Mouse (Mus musculus) cerebral cortex, adult 2 months (tissue): Measurements from ENCODE around the gene Ablim1.

ENCODE experiments used
- WGBS: fragments of 180-500 bp; shearing (Covaris S2); methylation state at CpG from one replicate; pipeline ENCODE4 v1.1.7; 2018; 5-methylcytosine and 5-hydroxymethylcytosine counted together

The Ablim1 gene

DNA sequence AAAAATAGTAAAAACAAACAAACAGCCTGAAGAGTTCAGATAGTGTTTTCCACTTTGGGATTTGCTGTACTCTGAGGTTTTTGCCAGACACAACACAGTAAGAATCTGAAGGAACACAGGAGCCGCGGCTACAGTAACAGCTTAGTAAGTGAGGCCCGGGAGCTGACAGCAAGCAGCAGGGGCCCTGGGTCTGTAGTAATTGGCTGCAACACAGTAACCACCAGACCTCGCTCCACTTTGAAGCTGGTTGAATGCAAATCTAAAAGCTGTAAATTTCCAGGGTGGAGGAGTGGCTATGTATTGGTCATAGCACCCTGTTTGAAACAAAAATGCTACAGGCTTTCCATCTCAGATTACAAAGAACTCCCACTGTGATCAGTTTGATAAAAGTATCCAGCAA lies 252.0 kb downstream of the Ablim1 start:
- WGBS, result 41% methylated on average over 4 of the region's 4 CpGs

DNA sequence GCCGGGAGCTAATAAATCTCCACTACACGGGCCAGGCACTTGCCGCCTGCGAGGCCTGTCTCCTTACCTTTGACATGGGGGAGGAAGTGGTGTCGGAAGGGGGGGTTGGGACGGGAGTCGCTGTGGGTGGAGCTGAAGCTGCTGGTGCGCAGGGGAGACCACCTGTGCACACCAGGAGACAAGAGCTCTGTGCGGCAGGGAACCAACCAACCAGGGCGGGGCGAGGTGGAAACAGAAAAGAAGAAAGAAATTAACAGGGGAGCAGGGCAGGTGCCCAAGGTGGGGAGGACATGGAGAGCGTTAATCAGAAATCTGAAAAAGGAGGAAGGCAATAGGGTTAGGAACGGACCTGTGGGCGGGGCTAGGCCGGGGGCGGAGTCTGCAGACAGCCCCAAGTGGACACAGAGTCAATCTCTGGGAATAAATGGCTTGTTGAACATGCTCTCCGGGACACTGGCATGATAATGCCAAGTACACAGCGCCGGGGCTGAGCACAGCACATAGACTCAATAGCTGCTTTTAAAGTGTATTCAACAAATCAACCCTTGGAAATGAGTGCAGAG lies 255.6 kb downstream of the Ablim1 start:
- 67% methylated on average over 19 of the region's 19 CpGs for WGBS

DNA sequence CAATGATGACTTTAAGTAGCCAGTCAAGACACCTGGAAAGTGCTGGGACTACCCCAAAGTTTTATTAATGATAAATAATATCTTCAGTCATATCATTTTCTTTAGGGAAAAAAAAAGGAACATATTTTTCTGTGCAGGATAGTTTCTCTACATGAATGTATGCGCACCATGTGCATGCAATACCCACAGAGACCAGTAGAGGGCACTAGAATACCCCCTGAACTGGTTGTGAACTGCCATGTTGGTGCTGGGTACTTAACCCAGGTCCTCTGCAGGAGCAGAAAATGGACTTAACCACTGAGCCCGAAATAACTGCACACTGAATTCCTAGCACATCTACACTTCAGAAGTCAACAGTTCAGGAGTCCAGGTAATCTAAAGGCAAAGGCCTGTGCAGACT lies 257.2 kb downstream of the Ablim1 start:
- WGBS, result 98% methylated on average over 2 of the region's 2 CpGs

DNA sequence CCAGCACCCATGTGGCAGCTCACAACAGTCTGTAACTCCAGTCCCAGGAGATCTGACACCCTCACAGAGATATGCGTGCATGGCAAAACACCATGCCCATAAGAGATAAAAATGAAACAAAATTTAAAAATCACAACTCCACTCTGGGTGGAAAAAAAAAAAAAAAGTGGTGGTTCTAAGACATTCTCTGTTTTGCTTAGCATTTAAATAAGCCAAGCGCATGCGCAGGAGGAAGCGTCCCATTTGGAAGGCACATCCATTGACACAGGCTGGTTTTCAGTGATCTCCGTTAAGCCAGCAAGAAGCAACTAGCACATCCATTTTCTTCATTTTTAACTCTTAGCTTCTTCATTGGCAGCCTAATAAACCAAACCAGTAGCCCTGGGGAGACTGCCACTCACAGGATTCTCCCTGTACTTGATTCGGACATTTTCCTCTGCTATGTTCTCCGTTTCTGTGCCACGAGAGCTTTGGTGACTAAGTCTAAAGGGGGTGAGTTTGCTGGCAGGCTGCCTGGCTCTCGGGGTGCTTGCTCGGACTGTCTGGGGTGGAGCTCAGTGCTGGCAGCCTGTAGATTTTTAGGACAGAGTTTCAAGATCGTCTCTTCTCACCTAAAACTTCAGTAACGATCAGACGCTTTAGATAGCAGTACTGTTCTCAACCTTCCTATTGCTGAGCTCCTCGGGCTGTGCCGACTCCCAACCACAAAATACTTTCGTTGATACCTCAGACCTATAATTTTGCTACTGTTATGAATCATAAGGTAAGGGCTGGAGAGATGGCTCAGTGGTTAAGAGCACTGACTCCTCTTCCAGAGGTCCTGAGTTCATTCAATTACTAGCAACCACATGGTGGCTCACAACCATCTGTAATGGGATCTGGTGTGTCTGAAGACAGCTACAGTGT lies 259.3 kb downstream of the Ablim1 start:
- 46% methylated on average over 16 of the region's 16 CpGs for WGBS

DNA sequence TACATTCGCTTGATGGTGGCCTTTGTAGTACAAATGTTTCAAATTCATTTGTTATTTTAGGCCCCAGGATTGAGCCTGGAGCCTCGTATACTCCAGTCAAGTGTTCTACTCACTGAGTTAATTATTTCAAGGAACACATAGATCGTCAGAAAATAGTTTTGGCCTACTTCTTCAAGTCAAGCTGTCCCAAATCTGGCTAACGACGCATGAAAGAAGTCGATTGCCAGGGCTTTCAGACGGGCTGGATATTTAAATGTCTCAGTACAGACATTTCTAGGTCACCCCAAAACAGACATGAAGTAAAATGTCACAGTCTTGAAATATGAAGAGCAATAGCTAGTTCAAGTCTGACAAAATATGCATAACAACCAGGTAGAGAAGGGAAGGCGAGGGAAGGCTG lies 261.8 kb downstream of the Ablim1 start:
- WGBS, result 44% methylated on average over 8 of the region's 8 CpGs

DNA sequence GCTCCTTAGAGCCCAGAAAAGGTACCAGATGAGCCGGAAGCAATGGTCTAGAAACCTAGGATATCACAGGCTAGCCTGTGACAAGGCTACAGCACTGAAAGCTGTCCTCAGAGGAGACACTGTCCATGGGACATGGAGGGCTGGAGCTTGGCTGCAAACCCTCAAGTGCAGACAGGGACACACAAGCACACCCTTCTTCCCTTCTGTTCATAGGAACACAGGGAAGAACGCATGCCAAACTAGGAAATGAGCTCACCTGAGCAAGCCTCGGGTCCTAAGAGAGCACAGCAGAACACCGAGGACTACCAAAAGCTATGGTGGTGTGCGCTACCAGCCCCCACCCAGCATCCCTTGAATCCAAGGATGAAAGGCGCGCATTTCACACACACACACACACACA lies 262.7 kb downstream of the Ablim1 start:
- 88% methylated on average over 7 of the region's 7 CpGs for WGBS

DNA sequence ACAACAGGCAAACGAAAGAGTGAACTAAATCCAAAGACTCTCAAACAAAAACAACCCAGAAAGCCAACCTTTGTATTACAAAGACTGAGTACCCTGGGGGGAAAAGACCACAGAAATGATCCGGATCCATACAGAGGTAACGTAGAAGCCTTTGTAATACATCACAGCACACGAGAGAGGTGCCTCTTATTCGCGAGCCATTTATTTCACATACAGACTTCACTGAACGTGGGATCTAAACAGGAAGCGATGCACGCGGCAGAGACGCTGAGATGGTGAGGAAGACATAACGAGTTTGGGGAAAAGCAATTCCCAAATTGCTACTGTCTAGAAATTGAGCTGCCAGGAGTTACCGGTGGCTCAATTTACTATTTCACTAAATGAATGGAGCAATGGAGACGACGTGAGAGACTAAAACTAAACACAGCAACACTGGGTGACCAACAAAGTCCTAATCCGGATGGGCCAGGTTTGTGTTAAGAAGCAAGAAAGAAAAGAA lies 265.1 kb downstream of the Ablim1 start:
- WGBS, result 62% methylated on average over 16 of the region's 16 CpGs

DNA sequence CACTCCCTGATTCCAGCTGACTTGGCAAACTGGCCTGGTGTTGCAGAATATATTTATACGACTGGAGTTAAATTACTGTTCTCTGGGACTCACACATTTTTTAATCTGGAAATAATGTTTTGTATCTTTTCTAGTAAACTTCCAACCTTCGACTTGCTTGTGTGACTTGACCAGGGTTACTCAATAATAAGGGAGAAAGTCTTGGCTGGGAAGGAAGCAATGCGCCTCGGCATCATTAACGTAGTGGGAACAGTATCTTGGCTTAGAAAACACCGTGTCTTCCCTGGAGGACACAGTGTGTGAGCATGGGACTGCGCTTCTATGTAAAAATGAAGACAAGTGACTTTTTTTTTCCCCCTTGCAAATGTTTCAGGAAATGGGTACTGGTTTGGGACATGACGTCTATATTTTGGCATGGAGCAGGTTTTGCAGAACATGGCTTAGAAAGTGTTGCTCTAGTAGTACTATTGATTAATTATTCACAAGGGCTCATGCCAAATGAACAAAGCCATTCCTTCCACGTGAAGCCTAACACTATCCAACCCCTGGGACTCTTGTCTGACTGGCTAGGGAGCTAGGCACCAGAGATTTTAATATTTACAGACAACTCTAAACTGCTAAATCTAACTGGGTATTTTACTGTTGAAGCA lies 266.9 kb downstream of the Ablim1 start:
- 73% methylated on average over 9 of the region's 9 CpGs for whole genome bisulfite sequencing

DNA sequence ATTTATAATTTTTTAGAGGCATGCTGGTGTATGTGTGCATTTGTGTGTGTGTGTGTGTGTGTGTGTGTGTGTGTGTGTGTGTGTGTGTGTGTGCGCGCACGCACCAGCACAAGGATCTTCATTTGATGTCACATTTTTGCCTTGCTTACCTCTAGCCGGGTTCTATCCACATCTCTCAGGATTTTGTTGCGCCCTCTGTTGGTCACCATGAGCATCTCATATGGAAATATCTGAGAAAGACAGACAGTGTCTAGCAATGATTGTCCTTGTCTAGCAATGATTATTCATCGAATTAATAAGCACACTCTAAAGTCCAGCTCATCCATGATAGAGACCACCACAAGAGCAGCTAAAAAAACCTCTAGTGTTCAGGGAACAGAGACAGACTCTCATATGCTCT lies 275.5 kb downstream of the Ablim1 start:
- 51% methylated on average over 6 of the region's 6 CpGs for WGBS

DNA sequence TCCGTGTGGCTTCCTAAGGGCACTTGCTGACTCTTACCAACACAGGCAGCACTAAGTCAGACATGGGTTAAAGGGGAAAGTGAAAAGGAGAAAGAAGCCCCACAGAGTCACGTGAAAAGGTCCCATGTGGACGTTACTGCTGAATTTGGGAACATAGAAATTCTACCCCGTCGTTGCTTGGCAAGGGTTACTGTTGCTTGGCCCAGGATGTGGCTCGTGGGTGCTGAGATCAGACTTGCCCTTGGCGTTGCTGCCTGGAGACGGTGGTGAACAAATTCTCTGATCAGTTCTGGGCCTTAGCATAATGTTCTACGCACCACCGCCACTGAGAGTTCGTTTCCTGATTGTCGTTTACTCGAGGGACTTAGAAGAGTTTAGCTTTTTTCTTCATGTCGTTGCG lies 277.9 kb downstream of the Ablim1 start:
- WGBS, result 77% methylated on average over 15 of the region's 15 CpGs

DNA sequence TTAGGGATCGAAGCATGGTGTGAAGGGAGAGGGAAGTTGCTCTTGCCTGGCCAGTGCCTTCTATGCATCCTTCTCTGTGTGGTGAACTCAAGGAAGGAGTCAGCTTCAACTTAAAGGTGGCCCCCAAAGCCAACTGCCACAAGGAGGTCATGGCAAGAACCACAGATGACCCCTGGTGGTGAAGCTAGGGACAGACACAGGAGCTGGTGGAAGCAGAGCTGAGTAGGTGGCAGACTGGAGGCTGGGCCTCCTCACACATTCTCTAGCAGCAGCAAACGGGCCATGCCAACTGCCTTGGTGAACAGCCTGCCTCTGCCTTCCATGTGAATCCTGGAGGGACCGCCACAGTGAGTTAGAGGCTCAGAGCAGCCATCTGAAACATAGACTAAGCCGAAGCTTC lies 283.1 kb downstream of the Ablim1 start:
- WGBS, result 52% methylated on average over 4 of the region's 4 CpGs

DNA sequence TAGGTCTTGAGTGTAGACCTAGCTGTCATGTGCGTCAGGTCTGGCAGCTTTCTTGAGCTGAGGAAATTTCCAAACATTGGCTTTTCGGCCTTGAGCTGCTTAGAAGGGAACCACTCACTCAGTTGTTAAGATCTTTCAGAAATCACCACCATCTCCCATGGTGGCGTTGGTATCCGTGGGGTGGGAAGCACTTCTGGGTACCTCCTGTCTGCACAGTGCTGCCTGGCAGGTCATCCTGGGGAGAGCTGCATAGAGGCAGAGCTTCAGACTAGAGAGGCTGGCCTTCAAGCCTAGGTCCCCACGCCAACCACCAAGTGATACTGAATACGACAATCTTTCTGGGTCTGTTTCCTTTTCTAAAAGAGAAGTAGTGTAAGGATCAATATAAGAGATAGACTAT lies 285.3 kb downstream of the Ablim1 start:
- 89% methylated on average over 6 of the region's 6 CpGs for WGBS

DNA sequence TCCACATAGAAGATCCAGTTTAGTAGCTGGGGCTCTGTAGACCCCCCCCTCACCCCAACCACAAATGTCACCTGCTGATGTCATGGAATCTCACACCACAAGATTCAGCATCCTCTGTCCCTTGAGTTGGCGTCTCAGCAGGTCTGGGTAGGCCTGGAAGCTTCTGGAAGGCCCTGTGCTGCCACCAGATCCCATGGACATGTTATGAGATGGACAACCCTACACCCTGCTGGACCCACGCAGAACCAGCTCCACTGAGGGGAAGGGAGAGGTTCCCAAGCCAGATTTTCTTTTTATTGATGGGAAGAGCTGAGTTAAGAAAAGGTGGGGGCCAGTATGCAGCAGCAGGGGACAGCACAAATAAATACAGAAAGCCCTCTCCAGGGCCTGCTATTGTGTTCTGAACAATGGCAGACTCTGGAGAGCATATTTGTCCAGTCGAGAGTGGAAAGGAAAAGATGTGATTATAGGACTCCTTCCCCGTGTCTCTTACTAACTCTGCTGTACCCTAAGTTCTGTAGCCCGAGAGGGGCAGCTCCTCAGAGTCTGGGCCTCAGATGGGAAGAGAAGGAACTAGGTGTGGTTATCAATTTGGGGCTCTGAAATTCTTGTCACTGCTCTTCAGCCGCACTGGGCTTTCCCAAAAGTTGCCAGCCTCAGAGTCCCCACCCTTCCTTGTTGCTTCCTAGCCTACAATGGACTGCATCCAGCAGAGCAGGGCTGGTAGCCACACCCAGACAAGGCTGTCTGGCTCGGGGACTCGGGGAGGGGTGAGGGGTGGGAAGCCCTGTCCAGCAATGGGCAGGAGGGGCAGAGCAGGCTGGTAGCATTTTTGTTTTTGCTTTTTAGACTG lies 286.2 kb downstream of the Ablim1 start:
- 50% methylated on average over 8 of the region's 8 CpGs for WGBS

DNA sequence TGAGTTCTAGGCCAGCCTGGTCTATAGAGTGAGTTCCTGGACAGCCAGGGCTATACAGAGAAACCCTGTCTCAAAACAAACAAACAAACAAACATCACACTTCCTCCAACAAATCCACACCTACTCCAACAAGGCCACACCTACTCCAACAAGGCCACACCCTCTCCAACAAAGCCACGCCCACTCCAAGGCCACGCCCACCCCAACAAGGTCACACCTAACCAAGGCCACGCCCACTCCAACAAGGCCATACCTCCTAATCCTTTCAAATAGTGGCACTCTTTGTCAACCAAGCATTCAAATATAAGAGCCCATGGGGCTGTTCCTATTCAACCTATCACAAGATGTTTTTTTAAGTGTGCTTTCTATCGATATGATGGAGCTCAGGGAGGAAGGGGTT lies 288.2 kb downstream of the Ablim1 start:
- WGBS, result 74% methylated on average over 4 of the region's 4 CpGs

DNA sequence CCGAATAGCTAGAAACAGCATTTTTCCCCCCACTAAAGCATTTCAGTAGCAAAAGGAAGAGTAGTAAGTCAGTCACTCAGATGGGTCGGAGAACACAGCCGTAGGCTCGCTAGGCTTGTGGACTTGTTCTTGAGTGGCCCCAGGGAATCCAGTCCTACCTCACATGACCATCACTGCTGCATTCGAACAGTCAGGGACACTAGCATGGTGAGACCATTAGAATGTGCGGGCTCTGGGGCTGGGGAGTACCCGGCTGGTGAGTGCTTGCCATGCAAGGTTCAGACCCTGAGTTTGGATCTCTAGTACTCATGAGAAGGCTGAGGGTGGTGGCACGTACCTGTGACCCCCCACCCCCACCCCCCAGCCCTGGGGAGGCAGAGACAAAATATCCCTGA lies 296.9 kb downstream of the Ablim1 start:
- 76% methylated on average over 8 of the region's 8 CpGs for WGBS

DNA sequence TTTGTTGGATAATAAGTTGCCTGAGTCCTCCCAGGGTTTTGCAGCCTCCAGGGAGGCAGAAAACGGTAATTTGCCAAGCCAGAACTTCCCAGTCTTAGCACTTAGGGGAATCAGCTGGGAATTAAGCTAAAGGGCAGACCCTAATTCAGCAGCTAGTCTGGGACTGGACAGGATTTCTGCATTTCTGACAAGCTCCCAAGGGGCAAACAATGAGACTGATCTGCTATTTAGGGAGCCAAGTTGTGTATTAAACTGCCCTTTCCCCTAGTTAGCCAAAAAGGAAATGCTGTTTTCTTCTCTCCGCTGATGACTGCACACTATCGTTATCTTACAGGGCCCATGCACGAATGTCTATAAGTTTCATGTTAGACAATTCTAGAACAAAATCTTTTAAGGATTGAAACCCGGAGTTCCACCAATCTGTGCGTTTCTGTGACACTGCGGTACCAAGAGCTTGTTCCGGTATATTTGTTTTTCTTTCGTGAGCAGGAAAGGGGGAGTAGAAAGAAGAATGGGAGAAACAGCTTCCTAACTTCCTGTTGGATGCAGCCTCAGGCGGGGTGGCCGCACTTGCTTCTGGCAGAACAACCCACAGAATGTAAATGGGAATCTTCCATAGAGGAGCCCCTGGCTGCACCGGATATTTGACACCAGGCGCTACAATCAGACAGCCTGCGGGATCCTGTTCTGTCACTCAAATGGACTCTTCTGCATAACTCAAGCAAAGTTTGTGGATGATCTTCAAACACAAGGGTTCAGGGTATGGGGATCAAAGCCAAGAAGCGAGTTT lies 297.5 kb downstream of the Ablim1 start:
- WGBS, result 44% methylated on average over 15 of the region's 15 CpGs

DNA sequence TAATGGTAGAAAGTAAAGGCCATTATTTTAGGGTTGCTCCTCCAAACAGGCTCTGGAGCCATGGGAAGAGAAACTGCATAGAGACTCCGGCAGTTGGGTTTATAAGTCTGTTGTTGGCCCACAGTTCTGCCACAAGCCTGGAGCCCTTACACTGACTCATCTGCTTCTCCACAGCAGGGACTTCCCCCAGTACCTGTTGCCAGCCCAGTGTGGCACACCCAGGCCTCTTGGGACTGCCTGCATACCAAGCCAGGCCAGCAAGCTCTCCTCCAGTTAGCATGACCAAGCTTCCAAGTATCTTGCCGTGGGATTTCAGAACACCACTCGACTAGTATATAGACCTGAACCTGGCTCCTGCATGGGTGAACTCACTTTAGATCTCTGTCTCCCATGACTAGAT lies 299.9 kb downstream of the Ablim1 start:
- 84% methylated on average over 3 of the region's 3 CpGs for WGBS

DNA sequence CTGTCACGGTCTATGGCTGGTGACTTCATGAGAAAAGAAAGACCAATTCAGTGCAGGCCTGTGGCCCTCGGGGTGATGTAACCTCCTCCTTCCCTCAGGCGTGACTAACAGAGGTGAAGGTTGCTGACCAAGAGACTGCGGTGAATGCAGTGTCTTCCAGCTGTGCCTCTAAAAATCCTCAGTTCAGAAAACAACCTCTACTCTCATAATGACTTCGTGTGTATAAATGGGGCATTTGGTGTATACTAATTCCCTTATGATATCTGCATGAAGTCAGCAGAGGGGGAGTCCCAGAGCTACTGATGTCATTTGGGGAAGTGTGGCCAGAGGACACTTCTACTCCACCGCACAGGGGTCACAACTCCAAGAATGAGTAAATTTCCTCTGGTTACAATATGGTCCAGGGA lies 301.4 kb downstream of the Ablim1 start:
- WGBS, result 80% methylated on average over 6 of the region's 6 CpGs

DNA sequence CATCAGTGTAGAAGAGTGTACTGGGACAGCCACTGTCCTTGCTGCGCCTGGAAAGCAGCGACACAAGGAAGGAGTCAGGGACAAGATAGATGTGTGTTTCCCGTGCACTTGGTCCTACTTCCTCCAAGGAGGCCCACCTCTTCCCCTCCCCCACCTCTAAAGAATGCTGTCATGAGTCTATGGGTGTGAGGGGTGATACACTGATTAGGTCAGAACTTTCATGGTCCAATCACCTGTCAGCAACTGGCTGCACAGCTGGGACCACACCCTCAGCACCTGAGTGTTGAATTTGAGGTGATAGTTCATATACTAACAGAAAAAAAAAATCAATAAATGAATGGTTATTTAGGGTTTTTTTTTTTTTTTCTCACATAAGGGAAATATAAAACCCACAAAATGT lies 302.7 kb downstream of the Ablim1 start:
- 92% methylated on average over 3 of the region's 3 CpGs for WGBS

DNA sequence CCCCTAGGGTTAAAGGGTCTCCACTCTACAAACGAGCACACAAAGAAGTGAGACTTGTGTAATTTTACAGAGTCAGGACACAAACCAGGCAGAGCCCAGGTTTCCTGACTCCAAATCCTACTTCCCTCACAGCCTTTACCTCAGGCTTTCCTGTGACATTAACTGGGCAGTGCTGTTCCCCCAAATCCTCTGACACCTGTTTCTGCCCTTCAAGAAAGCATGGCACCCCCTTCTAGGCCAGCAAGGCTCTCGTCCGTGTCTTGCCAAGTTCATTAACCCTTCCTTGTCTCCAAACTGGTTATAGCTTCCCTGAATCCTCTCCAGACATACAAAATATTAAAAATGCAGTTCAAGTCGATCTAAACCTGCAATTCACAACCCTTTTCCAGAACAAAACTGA lies 304.7 kb downstream of the Ablim1 start:
- WGBS, result 59% methylated on average over 4 of the region's 4 CpGs

DNA sequence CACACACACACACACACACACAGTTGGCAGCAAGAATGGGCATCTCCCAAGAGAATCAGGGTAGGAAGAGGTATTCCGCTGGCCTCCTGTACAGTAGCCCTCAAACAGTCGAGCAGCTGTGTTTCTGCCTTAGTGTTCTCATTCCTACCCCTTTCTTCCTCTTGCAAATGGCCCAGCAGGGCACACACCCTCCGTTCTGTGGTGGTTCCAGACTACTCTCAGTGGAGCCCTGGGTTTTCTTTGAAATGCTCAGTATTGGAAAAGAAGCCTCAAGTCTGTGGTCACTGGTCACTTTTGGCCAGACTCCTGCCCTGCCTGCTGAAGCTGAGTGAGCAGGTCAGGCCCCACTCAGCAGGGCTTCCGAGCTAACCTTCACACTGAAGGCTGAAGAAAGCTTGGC lies 305.1 kb downstream of the Ablim1 start:
- 72% methylated on average over 4 of the region's 4 CpGs for WGBS
